Mouse (Mus musculus) heart, embryonic 14.5 days (tissue): Measurements from ENCODE around the gene Ccdc36. TPM values are rescaled to one million over a fixed set of nuclear protein-coding genes. Genes with fewer than 3 reads are reported as not detected.

Experiments
- ATAC-seq: fragments of 200-750 bp; cut with Nextera tagmentation; 2 replicates; pipeline ENCODE4 v1.8.0; 2017; ENCODE audit warnings: low read depth, moderate TSS enrichment; ENCODE audit not compliant: insufficient number of reproducible peaks, insufficient read depth, low FRiP score
- H3K27ac ChIP-seq, 2 experiments: fragments of 200-500 bp in 1 of 2; fragments of 300-500 bp in 1 of 2; sonication (generic) in 1 of 2; replicated peaks in 1 of 2; 2 replicates each; pipeline ENCODE4 v1.5.1; 2012 to 2014; ENCODE audit warnings: low read depth in 2 of 2, low read length in 2 of 2, control low read depth in 1 of 2, mild to moderate bottlenecking in 1 of 2, mixed read lengths in 1 of 2; ENCODE audit not compliant: control insufficient read depth in 1 of 2, insufficient read depth in 1 of 2
- H3K27me3 ChIP-seq: fragments of 300-500 bp; sonication (generic); 2 replicates; pipeline ENCODE4 v1.6.1; 2014; ENCODE audit warnings: mild to moderate bottlenecking, low read length, control low read depth; ENCODE audit not compliant: control insufficient read depth, insufficient read depth
- H3K36me3 ChIP-seq: fragments of 300-500 bp; sonication (generic); 2 replicates; pipeline ENCODE4 v1.6.1; 2014; ENCODE audit warnings: mild to moderate bottlenecking, control low read depth, low read length, mixed read lengths; ENCODE audit not compliant: control insufficient read depth, insufficient read depth
- H3K4me1 ChIP-seq, 2 experiments: fragments of 200-500 bp in 1 of 2; fragments of 300-500 bp in 1 of 2; sonication (generic) in 1 of 2; 2 replicates each; pipeline ENCODE4 v1.6.1; 2012 to 2014; ENCODE audit warnings: low read length in 2 of 2, control low read depth in 1 of 2, mixed read lengths in 1 of 2; ENCODE audit not compliant: control insufficient read depth in 2 of 2, insufficient read depth in 2 of 2
- H3K4me2 ChIP-seq: fragments of 300-500 bp; sonication (generic); 2 replicates; pipeline ENCODE4 v1.6.1; 2014; ENCODE audit warnings: mild to moderate bottlenecking, low read length
- H3K4me3 ChIP-seq, 2 experiments: fragments of 200-500 bp in 1 of 2; fragments of 300-500 bp in 1 of 2; sonication (generic) in 1 of 2; 2 replicates each; pipeline ENCODE4 v1.5.1; 2012 to 2014; ENCODE audit warnings: low read length in 2 of 2, mild to moderate bottlenecking in 2 of 2, control low read depth in 1 of 2, low read depth in 1 of 2, moderate library complexity in 1 of 2; ENCODE audit not compliant: control insufficient read depth in 1 of 2, insufficient read depth in 1 of 2
- H3K9ac ChIP-seq: fragments of 300-500 bp; sonication (generic); 2 replicates; pipeline ENCODE4 v1.6.1; 2014; ENCODE audit warnings: mild to moderate bottlenecking, low read length
- H3K9me3 ChIP-seq: fragments of 300-500 bp; sonication (generic); 2 replicates; pipeline ENCODE4 v1.6.1; 2016; ENCODE audit warnings: low read length, control low read depth; ENCODE audit not compliant: control insufficient read depth
- WGBS: fragments of 180-500 bp; shearing (Covaris S2); extraction: QIAGEN DNeasy Blood & Tissue Kit; methylation state at CpG from one replicate; pipeline ENCODE4 v1.1.7; 2014; 5-methylcytosine and 5-hydroxymethylcytosine counted together
- polyA plus RNA-seq: library from polyadenylated mRNA; unstranded; fragments of >200 nt; fragmentation: Nextera tagmentation; extraction: Ambion mirVana; gene quantifications from 2 replicates; pipeline ENCODE4 v1.2.1, GENCODE M21; 2014

Gene Ccdc36
- polyA plus RNA-seq, 1 experiment from 2014 or later, result 0.88 TPM

DNA sequence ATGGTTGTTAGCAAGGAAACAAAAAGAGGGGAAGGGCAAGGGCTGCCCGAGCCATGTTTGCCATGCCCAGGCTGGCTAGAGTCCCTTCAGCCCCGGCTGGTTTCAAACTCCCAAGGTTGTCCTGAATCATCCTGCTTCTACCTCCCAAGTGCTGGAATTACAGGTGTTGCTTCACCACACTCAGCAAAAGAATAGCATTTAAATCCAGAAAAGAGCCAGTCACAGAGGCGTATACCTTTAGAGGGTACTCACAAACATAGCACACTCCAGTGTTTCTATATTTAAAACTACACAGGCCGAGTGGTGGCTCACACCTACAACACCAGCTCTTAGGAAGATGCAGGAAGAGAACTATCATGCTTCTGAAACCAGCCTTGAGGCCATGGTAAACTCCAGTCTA, 18.7 kb downstream of the Ccdc36 start:
- Histone ChIP-seq H3K36me3 (no peaks in the 10 kb centered on the region), H3K27me3 (no peaks in the 10 kb centered on the region), H3K4me1 (peaks cover 0 to 2% of the 10 kb centered on the region in 2 experiments; a peak in 2 of 4 replicates), H3K9me3 (no peaks in the 10 kb centered on the region), H3K27ac (no peak overlapping the region), H3K9ac (no peak overlapping the region), H3K4me2 (no peak overlapping the region), H3K4me3 (no peak overlapping the region)
- ATAC-seq, result no peak
- WGBS, result 65% methylated on average over 4 of the region's 4 CpGs

DNA sequence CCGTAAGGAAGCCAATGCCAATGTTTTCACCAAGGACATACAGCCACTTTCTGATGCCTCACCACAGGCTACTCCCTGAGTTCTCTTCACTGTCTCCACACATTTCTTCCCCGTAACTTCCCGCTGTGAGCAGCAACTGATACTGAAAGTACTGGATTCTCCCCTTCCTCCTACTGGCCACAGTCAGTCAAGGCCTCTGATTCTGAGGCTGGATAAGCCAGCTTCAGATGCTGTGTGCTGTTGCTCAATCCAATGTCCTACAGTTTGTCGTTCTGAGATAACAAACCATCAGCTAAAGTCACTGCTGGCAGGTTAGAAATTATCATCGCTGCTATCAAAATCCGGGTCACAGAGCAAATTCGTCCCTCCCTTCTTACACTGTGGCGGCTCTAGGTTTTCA, 23.8 kb downstream of the Ccdc36 start:
- no peak overlapping the region for H3K4me3 ChIP-seq
- H3K9ac ChIP-seq, result no peak overlapping the region
- H3K27me3 ChIP-seq, result no peaks in the 10 kb centered on the region
- H3K36me3 ChIP-seq, result no peaks in the 10 kb centered on the region
- ATAC-seq, result no peak
- WGBS, result 68% methylated on average over 8 of the region's 8 CpGs
- no peak overlapping the region for H3K27ac ChIP-seq
- no peaks in the 10 kb centered on the region for H3K9me3 ChIP-seq
- H3K4me2 ChIP-seq, result no peak overlapping the region
- peaks cover under 1 to 8% of the 10 kb centered on the region in 2 experiments; a peak in 3 of 4 replicates for H3K4me1 ChIP-seq

DNA sequence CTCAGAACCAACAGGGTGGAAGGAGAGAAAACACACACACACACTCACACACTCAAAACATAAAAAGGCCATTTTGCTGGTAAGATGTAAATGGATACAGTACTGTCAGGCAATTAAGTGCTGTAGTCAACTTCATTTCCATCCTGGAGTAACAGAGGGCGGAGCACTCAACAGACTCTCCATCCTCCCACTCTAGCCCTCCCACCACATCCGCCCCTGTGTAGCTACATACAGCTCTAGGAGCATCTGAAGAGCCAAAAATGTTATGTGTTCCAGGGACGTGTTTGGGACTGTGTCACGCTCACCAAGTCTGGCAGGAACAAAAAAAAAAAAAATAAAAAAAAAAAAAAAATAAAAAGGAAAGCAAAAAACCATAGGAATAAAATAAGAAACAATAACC, 25.2 kb downstream of the Ccdc36 start:
- no peak overlapping the region for H3K27ac ChIP-seq
- no peak for ATAC-seq
- peaks cover 0 to 8% of the 10 kb centered on the region in 2 experiments; a peak in 2 of 4 replicates for H3K4me1 ChIP-seq
- 78% methylated on average over 4 of the region's 4 CpGs for WGBS
- no peak overlapping the region for H3K4me3 ChIP-seq
- H3K9me3 ChIP-seq, result no peaks in the 10 kb centered on the region
- H3K36me3 ChIP-seq, result no peaks in the 10 kb centered on the region
- no peaks in the 10 kb centered on the region for H3K27me3 ChIP-seq
- no peak overlapping the region for H3K9ac ChIP-seq
- H3K4me2 ChIP-seq, result no peak overlapping the region

DNA sequence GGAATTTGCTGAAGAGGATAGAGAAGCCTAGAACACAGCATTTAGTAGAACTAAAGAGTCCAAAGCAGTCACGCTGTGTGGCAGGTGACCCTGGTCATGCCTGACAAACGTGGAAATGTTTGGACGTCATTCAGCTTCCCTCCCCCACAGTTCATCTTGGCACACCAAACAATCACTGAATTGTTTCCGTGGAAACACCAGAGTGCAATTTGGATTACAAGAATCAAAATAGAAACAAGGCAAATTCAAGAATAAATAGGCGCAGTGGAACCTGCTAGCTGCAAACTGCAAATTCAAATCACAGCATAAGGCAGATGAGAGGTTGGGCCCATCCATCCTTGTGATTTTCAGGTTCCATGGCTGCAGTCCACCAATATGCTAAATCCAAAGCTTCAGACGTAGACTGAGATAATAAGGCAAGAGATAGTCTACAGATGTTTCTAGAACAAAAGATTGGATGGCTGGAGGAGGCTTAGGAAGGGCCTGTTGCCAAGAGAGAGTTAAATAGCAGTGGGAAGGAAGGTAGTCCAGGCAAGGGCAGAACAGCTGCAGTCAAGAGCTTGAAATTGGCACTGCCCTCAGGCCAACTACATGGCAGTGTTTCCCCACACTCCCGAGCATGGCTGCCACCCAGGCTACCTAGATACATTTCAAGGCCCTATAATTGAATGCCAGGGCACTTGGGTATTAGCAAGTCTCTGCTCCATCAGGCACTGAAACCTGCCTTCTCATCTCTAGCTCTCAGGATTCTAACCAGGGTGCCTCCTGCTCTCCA, 26.9 kb downstream of the Ccdc36 start:
- no peaks in the 10 kb centered on the region for H3K9me3 ChIP-seq
- H3K4me1 ChIP-seq, result peaks cover 0 to 8% of the 10 kb centered on the region in 2 experiments; a peak in 2 of 4 replicates
- ATAC-seq, result no peak
- 0 out of 2 replicates have a peak, but pooled peaks cover 4% of the 10 kb centered on the region for H3K36me3 ChIP-seq
- H3K9ac ChIP-seq, result no peak overlapping the region
- 62% methylated on average over 7 of the region's 7 CpGs for WGBS
- no peak overlapping the region for H3K4me3 ChIP-seq
- H3K27ac ChIP-seq, result no peak overlapping the region
- H3K4me2 ChIP-seq, result no peak overlapping the region
- H3K27me3 ChIP-seq, result no peaks in the 10 kb centered on the region

DNA sequence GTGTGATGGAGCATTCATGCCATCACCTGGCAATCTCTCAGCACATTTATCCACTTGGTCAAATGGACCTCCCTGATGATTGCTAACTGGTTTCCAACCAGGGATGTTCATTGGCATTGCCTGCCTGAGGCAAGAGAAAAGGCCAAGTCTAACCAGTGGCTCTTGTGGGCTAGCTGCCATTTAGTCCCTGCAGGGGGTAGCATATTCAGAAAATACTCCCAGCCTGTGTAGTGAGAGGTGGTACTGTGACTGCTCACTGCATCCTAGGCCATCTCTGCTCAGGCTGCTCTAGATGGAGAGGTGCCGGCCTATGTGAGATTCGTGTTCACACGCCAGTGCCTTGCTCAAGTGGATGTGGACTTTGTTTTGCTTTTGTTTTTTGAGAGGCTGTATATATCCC, 30.0 kb downstream of the Ccdc36 start:
- Histone ChIP-seq H3K27ac (no peak overlapping the region), H3K9ac (no peak overlapping the region), H3K27me3 (no peaks in the 10 kb centered on the region), H3K4me3 (no peak overlapping the region), H3K4me1 (peaks cover 0 to 8% of the 10 kb centered on the region in 2 experiments; a peak in 2 of 4 replicates), H3K4me2 (no peak overlapping the region), H3K36me3 (peaks cover 16% of the 10 kb centered on the region), H3K9me3 (no peaks in the 10 kb centered on the region)
- ATAC-seq, result no peak
- 85% methylated on average over 3 of the region's 3 CpGs for WGBS

DNA sequence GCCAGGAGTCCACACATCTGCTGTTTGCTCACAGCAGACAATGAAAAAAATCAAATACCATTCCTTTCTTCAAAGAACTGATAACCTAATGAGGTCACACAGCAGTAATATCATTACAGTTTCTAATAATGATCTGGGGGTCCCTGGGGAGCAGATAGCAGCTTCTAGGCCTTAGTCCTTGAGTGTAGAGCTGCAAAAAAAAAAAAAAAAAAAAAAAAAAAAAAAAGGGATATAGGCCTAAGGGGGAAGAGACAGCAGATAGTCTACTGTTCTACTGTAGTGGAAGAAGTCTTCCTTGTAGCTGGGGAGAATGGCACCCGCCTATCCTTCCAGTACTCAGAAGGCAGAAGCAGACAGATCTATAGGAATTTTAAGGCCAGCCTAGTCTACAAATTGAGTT, 32.9 kb downstream of the Ccdc36 start:
- no peak for ATAC-seq
- no peaks in the 10 kb centered on the region for H3K27me3 ChIP-seq
- H3K36me3 ChIP-seq, result peaks cover 44% of the 10 kb centered on the region
- no peaks in the 10 kb centered on the region for H3K9me3 ChIP-seq
- WGBS, result 87% methylated on average over 1 of the region's 1 CpGs
- H3K27ac ChIP-seq, result no peak overlapping the region
- H3K4me3 ChIP-seq, result no peak overlapping the region
- no peak overlapping the region for H3K4me2 ChIP-seq
- H3K4me1 ChIP-seq, result no peaks in the 10 kb centered on the region
- H3K9ac ChIP-seq, result no peak overlapping the region

DNA sequence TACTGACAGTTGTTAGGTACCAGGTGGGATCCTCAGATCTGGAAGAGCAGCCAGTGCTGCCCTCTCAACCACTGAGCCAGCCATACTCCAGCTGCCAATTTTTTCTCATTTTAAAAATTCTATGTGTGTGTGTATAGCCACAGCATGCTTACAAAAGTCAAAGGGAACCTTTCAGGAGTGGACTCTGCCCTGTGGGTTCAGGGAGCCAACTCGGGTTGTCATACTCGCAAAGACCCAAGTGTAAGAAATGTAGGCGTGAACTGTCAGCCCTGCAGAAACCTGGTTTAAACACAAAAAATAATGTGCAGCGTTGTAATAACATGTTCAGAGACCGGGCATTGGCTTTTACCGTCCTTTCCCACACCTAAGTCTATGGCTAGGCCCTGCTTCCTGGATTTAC, 34.1 kb downstream of the Ccdc36 start:
- Histone ChIP-seq H3K9ac (no peak overlapping the region), H3K27ac (no peak overlapping the region), H3K4me1 (no peaks in the 10 kb centered on the region), H3K4me3 (no peak overlapping the region), H3K4me2 (no peak overlapping the region), H3K27me3 (no peaks in the 10 kb centered on the region), H3K36me3 (peaks cover 55% of the 10 kb centered on the region), H3K9me3 (no peaks in the 10 kb centered on the region)
- ATAC-seq, result no peak
- WGBS, result 93% methylated on average over 6 of the region's 6 CpGs

DNA sequence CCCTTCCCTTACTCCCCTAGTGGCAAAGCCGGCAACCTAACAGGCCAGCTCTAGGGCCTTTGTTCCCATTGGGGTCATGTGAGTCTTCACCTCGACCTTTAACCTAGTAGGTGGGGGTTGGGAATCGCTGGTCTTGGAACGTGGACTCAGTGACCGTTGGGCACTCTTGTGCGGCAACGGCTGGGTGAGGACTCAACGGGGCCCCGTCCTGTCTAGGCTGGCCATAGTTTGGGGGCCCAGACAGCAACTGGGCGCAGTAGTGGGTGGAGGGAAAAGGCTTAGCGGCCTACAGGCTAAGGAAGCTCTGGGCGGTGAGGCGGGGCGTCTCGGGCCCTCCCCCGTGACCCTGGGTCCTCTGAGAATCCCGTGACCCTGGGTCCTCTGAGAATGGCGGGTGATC, 35.6 kb downstream of the Ccdc36 start, which contains the start of gene 1700102P08Rik:
Gene 1700102P08Rik, plus strand, starts transcription at position 130 of the 400 bp plus-strand sequence.
- Histone ChIP-seq H3K27me3 (no peaks in the 10 kb centered on the region), H3K4me2 (no peak within 1 kb of the TSS), H3K36me3 (peaks cover 69% of the 10 kb centered on the region), H3K4me1 (no peaks in the 10 kb centered on the region), H3K27ac (no peak within 1 kb of the TSS), H3K9me3 (no peaks in the 10 kb centered on the region), H3K9ac (no peak within 1 kb of the TSS), H3K4me3 (no peak within 1 kb of the TSS)
- 77% methylated on average over 18 of the region's 18 CpGs for WGBS
- ATAC-seq, result no peak
